Mouse (Mus musculus) right cerebral cortex, adult 2 months (tissue): Measurements from ENCODE around the gene Slc30a2.
A peak's percentile ranks its signal among the peaks of the same experiment; 100 is the strongest.

Experiments
- DNase-seq, 2 experiments: peaks; one replicate each; pipeline ENCODE4 v3.0.0; 2021 to 2022; ENCODE audit warnings: low spot score in 2 of 2

Slc30a2 gene

GRCm38 (mm10) chr4:134400206-134400605 is 57.2 kb downstream of the Slc30a2 start:
- DNase-seq = no peak

GRCm38 (mm10) chr4:134401181-134401661 is 58.2 kb downstream of the Slc30a2 start:
- DNase-seq = peak; percentile 82 to 88

- DNase-seq = no peak
Observed at GRCm38 (mm10) chr4:134401856-134402570, 59.0 kb downstream of the Slc30a2 start.

GRCm38 (mm10) chr4:134402571-134403262 is 59.7 kb downstream of the Slc30a2 start:
- DNase-seq = no peak

GRCm38 (mm10) chr4:134403721-134404120 is 60.7 kb downstream of the Slc30a2 start:
- no peak for DNase-seq
